Mouse (Mus musculus) adrenal gland, postnatal 25 days (tissue): ENCODE data around the gene Gnai2. TPM values are rescaled to one million over a fixed set of nuclear protein-coding genes. Genes with fewer than 3 reads are reported as not detected.
"Not testable (repeated sequence)": the region's sequence is repeated elsewhere in the genome, so short reads cannot be mapped to it uniquely, and the experiment has no call there.

ENCODE experiments used
- DNase-seq: peaks from one replicate; pipeline ENCODE4 v3.0.0; 2021; ENCODE audit warnings: mixed read lengths
- total RNA-seq: library from RNA; stranded (reverse); gene quantifications from 2 replicates; pipeline ENCODE4 v1.2.3, GENCODE M21; 2021

Gene Gnai2
- total RNA-seq, 1 experiment from 2014 or later: 238 TPM

GRCm38 (mm10) chr9:107586974-107587832 lies 48.0 kb downstream of the Gnai2 start, which contains the start of gene Ifrd2:
Gene Ifrd2 (plus strand): TSS chr9:107587642.
- DNase-seq: peak; percentile 92

DNA sequence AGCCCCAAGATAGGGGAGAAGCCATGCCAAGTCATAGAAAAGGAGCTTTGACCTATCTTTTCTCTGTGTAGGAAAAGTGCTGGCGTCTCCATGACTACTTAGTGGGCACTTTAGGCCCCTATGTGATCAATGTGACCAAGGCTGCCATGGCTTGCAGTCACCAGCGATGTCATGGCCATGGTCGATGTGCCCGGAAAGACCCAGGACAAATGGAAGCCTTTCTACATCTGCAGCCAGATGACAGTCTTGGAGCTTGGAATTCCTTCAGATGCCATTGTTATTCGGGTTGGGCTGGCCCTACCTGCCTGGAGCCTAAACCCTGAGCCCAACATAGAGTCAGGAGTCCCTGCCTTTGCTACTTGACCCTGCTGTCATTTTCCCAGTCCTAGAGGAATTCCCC lies 48.7 kb downstream of the Gnai2 start:
- DNase-seq: no peak

DNA sequence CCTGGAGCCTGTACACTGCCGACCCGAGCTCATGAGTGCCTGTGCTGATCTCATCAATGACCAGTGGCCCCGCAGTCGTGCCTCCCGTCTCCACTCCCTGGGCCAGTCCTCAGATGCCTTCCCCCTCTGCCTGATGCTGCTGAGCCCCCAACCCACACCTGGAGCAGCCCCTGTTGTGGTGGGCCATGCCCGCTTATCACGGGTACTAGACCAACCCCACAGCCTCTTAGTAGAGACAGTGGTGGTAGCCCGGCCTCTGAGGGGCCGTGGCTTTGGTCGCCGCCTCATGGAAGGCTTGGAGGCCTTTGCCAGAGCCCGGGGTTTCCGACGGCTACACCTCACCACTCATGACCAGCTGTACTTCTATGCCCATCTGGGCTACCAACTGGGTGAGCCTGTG lies 52.0 kb downstream of the Gnai2 start:
- DNase-seq: no peak

- no peak for DNase-seq
Measured at GRCm38 (mm10) chr9:107582509-107583062, 52.6 kb downstream of the Gnai2 start.

GRCm38 (mm10) chr9:107581584-107581983 lies 53.6 kb downstream of the Gnai2 start:
- DNase-seq: no peak

DNA sequence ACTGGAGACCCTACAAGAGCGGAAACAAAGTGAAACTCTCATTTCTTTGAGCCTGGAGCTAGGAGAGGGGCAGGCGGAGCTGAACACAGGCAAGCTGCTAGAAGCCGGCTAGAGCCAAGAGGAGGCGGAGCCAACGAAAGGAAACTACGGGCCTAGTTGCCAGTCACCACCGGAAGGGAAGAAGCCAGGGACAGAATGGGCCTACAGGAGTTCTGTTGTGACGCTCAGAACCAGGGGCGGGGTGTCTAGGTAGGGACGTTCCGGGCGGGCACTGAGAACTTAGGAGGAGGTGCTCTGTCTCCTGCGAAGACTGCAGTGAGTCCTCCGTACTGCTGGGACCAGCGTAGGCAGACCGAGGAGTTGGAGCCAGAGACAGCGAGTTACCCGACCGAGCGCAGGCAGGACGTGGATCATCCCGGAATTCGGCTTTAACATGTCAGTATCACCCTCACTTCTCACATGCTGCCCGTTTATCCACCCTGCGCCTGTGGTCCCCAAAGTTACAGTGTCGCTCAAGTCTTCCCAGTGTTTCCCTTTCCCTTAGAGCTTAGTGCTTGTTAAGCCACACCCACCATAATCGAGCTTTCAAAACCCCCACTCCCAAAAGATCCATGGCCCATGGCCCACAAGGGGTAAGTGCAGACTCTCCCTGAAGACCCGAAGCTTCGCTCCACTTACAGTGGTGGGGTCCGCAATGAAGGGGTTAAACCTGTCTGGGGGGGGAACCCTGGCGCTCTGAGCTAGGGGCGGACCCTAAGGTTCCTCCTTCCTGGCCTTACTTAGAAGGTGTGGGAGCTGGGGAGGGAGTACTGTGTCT lies 54.5 kb downstream of the Gnai2 start, which contains the start of gene Hyal3:
Gene Hyal3 (plus strand): TSS at position 318 of the 817 bp plus-strand sequence.
- peak; percentile 85 for DNase-seq

GRCm38 (mm10) chr9:107579023-107579900 lies 55.9 kb downstream of the Gnai2 start:
- DNase-seq: no peak

DNA sequence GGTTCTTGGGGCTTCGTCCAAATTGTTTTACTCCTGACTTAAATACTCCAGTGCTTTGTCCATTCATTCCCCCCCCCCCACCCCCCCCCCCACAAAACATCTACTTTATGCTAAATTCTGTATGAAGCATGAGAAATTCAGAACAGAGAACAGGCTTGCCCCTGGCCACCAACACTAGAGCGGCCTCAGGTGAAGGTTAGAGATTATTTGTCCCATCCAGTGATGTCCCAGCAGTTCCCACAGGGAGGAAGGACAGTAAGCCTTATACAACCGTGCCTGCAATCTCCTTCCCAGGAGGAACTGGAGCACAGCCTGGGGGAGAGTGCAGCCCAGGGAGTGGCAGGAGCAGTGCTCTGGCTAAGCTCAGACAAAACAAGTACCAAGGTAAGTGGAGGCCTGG lies 56.6 kb downstream of the Gnai2 start, which contains the start of gene Naa80:
Gene Naa80 (plus strand): TSS at position 301 of the 400 bp plus-strand sequence.
- DNase-seq: no peak

DNA sequence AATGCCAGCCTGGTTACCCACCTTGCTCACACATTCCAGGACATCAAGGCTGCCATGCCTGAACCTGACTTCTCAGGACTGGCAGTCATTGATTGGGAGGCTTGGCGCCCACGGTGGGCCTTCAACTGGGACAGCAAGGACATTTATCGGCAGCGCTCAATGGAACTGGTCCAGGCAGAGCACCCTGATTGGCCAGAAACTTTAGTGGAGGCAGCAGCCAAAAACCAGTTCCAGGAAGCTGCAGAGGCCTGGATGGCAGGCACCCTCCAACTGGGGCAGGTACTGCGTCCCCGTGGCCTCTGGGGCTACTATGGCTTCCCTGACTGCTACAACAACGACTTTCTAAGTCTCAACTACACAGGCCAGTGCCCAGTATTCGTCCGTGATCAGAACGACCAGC lies 57.3 kb downstream of the Gnai2 start:
- DNase-seq: no peak

- DNase-seq: peak; percentile 86
Measured at GRCm38 (mm10) chr9:107576357-107577107, 58.6 kb downstream of the Gnai2 start, which contains the start of gene Hyal1. Gene Hyal1 (plus strand): TSS chr9:107576927.

GRCm38 (mm10) chr9:107575579-107576356 lies 59.4 kb downstream of the Gnai2 start:
- DNase-seq: no peak

DNA sequence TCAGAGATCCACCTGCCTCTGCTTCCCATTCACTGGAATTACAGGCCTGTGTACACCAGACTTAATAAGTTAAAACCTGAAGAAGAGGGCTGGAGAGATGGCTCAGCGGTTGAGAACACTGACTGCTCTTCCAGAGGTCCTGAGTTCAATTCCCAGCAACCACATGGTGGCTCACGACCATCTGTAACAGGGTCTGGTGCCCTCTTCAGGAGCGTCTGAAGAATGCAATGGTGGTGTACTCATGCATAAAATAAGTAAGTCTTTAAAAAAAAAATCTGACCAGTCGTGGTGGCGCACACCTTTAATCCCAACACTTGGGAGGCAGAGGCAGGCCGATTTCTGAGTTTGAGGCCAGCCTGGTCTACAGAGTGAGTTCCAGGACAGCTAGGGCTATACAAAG lies 61.4 kb downstream of the Gnai2 start:
- DNase-seq: not testable (repeated sequence)

DNA sequence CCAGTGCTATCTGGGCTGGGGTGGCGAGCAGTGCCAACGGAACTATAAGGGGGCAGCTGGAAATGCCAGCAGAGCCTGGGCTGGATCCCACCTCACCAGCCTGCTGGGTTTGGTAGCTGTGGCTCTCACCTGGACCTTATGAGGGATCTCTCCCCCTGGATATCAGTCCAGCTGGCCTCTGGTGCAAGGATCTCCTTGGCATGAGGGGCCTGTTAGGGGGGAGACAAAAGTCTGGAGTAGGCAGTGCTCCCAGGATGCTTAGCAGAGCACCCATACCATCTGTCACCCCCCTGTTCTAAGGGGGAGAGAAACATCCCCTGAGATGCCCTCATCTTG lies 62.9 kb downstream of the Gnai2 start:
- DNase-seq: no peak

DNA sequence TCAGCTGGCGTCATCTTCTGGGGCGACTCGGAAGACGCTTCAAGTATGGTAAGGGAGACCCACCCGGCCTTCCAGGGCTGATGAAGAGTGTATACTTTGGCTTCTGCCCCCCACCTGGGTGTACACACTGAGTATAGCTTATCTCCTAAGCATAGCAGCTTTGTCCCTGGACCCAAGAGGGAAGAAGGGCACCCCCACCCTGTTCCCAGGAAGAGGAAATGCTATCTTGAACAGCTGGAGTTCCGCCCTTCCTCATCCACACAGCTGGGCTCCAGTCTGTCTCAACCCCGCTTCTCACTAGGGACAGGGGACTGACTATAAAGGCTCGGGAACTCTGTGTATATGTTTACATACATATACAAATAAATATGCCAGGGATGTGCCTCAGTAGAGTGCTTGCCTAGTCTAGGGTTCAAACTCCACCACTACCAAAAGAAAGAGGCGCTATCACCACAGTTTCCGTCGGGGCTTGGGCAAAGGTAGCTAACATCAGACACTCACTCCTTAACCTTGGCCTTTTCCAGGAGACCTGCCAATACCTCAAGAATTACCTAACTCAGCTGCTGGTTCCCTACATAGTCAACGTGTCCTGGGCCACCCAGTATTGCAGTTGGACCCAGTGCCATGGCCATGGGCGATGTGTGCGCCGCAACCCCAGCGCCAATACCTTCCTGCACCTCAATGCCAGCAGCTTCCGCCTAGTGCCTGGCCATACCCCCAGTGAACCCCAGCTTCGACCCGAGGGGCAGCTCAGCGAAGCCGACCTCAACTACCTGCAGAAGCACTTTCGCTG lies 63.4 kb downstream of the Gnai2 start:
- DNase-seq: no peak

GRCm38 (mm10) chr9:107570845-107571244 lies 64.3 kb downstream of the Gnai2 start:
- no peak for DNase-seq

- DNase-seq: no peak
Measured at GRCm38 (mm10) chr9:107570016-107570415, 65.2 kb downstream of the Gnai2 start.

DNA sequence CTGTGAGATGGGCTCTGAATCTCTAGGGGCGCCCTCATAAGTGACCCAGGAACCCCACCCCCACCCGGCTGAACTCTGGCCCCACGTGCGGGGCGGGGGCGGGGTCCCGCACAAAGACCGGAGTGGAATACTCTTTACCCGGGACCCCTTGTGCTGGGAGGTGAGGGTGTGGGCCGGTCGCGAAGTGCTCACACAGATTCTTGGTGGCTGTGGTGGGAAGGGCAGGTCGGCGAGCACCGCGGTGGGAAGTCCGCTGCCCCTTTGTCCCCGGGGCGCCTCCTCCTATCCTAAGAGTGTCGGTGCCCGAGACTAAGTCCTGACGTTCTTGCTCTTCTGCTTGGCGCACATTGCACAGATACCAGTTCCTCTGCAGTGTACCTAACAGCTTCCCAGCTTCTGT lies 65.9 kb downstream of the Gnai2 start:
- no peak for DNase-seq

DNA sequence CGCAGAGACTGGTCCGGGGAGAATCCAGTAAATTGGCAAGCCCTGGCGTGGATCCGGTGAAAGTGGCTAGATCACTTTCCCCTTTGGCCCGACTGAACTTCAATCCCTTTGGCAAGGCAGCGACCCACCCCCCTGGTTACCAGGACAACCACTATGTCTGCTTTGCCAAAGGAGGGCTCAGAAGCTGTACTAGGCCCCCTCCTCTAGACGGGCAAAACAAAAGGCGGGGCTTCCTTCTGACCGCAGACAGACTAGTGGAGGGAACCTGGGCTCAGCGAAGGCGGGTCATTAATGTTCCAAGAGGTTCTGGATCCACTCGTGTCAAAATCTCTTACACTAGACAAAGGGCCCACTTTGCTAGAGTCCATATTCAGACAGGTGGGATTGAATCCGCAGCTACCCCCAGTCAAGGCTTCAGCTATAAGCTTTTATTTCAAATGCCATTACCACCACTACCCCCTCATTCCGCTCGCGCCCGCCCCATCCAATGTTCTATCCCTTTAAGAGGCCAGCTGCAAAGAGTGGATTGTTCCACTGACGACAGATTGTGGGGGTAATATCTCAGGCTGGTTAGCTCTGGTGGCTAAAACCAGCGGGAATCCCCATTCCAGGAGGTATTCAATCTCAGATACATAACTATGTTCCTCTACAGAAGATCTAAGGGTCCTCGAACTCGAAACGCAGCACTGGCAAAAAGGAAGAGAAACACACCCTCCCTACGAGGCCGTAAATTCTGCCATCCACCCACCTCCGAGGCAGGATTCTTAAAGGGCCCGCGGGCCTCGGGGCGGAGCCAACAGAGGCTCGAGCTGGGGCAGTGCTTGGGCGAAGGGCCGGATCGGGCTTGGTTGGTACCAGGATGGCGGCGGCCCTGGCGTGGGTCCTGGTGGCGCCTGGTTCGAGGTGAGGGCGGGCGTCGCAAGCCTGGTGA lies 66.6 kb downstream of the Gnai2 start:
- peak; percentile 88 for DNase-seq
